Mouse (Mus musculus) gastrocnemius, postnatal 14 days (tissue): ENCODE results near the gene Zpr1. TPM values are rescaled to one million over a fixed set of nuclear protein-coding genes. Genes with fewer than 3 reads are reported as not detected.
"Not testable (repeated sequence)": the region's sequence is repeated elsewhere in the genome, so short reads cannot be mapped to it uniquely, and the experiment has no call there.

Experiments
- DNase-seq: peaks from one replicate; pipeline ENCODE4 v3.0.0; 2021; ENCODE audit warnings: mixed read lengths
- intact Hi-C: fragments of 180-260 bp; cut with DNase I; formaldehyde crosslinking; loops from one replicate; pipeline ENCODE4 v1.15.1; 2025; ENCODE audit warnings: low total_unique reads
- total RNA-seq, 2 experiments: library from RNA; stranded (reverse); gene quantifications; 2 replicates each; pipeline ENCODE4 v1.2.3; 2021

Zpr1 gene
- total RNA-seq, 2 experiments from 2014 or later: 17.4 to 18.1 TPM

- intact Hi-C loops: no loop called here
- no peak for DNase-seq
Observed at GRCm38 (mm10) chr9:46256658-46257385, 16.0 kb upstream of the Zpr1 start.

DNA sequence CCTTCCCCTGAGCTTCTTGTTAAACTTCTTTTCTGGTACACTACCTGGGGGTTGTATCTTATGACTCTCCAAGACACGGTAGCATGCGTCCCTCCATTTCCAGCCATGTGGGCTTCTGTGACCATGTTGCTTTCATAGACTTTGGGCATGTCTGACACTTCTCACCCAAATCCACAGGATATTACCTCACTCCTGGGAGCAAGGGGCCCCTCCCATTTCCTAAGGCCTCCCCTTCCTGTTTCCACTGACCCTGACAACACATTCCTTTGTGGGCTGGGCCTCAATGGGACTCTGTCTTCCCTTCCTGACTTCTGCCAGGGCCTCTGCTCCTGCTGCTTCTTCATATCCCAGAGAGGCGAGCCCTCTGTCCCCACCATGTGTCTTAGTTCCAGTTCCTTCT, 15.3 kb upstream of the Zpr1 start:
- no peak for DNase-seq
- intact Hi-C loops: no loop called here

GRCm38 (mm10) chr9:46259111-46259510, 13.8 kb upstream of the Zpr1 start:
- no peak for DNase-seq
- intact Hi-C loops: no loop called here

- no peak for DNase-seq
- intact Hi-C loops: no loop called here
Observed at GRCm38 (mm10) chr9:46261131-46261530, 11.7 kb upstream of the Zpr1 start.

GRCm38 (mm10) chr9:46268343-46268873, 4.5 kb upstream of the Zpr1 start, which contains the start of gene Apoa5:
TSS of gene Apoa5 (plus strand) at chr9:46268633.
- intact Hi-C loops: no loop called here
- no peak for DNase-seq

DNA sequence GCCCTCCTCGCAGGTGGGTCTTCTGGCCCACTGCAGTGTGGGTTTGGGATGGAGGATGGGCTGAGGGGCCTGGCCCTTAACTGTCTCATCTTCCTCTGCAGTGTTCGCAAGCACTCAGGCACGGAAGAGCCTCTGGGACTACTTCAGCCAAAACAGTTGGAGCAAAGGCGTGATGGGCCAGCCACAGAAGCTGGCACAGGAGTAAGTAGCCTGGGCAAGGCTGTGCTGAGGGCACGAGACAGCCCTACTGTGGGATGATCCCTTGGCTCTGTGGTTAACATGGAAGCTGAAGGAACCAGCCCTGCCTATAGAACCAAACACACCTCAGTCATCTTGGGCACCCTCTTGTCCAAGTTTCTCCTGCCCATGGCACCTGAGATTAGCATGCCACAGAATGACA, 3.7 kb upstream of the Zpr1 start:
- no peak for DNase-seq
- intact Hi-C loops: no loop called here

- no peak for DNase-seq
- intact Hi-C loops: no loop called here
Observed at GRCm38 (mm10) chr9:46270782-46271181, 2.1 kb upstream of the Zpr1 start.

DNA sequence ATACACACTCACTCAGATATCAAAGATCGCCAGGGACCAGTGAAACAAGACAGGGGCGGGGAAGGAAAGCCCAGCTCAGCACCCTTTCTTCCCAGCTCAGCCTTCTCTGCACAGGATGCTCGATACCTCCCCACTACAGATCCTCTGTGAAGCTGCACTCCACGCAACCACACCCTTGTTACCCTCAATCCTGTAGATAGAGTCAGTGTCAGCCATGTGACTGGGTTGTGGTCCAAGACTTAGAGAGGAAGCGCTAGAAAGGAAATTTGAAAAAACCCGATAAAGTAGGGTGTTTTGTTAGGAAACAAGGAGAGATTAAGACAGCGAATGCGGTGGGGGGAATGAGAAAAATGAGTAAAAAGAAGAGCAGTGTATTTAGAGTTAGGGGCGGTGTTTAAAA, 794 bp upstream of the Zpr1 start:
- DNase-seq: no peak
- intact Hi-C loops: no loop called here

- intact Hi-C loops: no loop called here
- DNase-seq: no peak
Observed at GRCm38 (mm10) chr9:46274494-46274893, 1.6 kb downstream of the Zpr1 start.

GRCm38 (mm10) chr9:46282631-46283436, 10.0 kb downstream of the Zpr1 start, which contains the start of gene Bud13:
TSS of gene Bud13 (plus strand) at chr9:46283008.
- intact Hi-C loops: no loop called here
- peak; percentile 92 for DNase-seq

DNA sequence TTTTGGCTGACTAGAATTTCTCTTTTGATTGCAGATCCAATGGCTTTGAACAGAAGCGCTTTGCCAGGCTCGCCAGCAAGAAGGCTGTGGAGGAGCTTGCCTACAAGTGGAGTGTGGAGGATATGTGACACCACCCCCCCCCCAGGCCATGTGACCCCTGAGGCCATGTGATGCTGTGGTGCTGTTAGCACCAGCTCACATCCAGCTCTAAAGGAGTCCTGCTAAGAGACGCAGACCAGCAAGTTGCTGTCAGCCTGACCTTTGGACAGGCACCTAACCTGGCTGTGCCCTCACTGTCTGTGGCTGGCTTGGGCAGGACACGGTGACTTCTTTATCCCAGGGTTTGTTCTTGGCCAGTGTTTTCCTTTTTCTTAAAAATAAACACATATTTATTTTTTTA, 25.5 kb downstream of the Zpr1 start:
- no peak for DNase-seq
- intact Hi-C loops: no loop called here

- intact Hi-C loops: no loop called here
- DNase-seq: no peak
Observed at GRCm38 (mm10) chr9:46302142-46302541, 29.3 kb downstream of the Zpr1 start.

DNA sequence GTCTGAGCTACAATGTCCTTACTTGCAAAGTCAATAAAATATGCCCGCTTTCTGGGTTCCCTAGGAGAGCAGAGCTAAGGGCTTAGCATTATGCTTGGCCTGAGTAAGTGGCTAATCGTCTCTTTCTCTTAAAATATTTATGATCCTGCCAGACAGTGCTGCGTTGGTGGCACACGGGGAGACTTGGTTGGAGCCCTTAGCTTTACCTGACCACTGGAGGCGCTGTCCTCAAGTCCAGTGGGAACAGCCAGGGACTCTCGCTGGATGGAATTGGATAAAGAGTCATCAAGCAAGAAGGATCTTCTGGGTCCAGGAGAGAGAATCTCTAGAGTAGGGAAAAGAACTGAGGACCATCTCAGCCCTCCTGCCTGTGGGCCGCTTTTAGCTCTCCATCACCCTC, 36.3 kb downstream of the Zpr1 start:
- intact Hi-C loops: no loop called here
- no peak for DNase-seq

- peak; percentile 65 for DNase-seq
- intact Hi-C loops: no loop called here
Observed at GRCm38 (mm10) chr9:46314507-46314906, 41.6 kb downstream of the Zpr1 start.

DNA sequence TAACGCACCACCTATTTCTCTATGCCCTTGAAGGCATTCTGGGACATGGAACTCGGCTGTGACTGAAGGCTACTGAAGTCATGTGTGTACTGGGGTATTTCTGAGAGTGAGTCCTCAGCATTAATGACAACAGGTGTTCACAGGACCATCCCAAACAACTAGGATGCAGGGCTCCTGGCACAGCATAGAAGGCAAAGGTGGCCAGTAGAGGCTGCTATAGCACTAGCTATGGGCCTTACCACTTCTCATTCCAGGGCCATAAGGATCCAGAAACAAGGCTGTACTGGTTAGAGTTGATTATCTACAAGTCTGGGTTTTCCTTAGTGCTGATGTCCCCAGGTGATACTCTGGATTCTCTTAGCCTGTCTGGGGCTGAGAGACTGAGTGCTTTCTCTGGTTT, 42.1 kb downstream of the Zpr1 start:
- no peak for DNase-seq
- intact Hi-C loops: no loop called here

DNA sequence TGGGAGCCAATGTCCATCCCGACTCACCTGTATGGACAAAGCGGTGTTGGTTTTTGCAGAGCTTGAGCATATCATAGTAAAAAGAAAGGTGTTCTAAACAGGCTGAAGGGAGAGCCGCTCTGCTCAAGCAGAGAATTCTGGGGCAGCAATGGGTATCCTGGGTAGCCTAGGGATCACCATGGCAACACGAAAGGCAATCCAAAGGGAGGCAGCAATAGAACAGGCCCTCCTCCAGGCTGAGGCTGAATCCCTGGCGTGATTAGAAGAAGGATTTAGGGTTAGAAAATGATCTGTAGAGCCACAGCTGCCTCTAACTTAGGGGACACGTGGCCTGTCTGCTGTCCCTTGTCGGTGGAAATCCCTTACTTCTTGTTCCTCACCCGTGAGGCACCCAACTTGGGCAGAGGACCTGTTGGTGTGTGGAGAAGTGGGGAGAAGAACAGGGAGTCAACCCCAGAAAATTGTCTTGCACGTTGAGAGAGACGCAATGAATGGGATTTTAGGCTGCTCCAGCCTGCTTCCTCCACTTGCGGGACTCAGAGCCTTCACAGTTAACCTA, 43.0 kb downstream of the Zpr1 start:
- no peak for DNase-seq
- intact Hi-C loops: no loop called here

DNA sequence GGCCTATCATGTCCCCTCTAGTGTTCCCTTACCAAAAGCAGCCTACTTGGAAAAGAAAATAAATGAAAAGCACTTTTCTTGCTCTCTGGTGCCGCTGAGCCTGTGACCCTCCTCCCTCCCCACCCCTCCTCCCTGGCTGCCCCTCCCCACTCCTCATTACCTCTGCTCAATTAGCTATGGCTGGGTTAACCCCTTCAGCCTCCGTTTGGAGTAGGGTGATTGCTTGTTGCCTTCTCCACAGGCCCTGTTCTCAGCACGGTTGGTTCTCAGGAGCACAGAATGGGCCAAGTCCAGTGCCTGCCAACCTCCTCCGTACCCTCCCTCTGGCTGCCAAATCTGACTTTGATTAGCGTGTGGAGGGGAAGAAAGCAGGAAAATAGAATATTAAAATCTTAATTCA, 43.5 kb downstream of the Zpr1 start:
- DNase-seq: no peak
- intact Hi-C loops: no loop called here

DNA sequence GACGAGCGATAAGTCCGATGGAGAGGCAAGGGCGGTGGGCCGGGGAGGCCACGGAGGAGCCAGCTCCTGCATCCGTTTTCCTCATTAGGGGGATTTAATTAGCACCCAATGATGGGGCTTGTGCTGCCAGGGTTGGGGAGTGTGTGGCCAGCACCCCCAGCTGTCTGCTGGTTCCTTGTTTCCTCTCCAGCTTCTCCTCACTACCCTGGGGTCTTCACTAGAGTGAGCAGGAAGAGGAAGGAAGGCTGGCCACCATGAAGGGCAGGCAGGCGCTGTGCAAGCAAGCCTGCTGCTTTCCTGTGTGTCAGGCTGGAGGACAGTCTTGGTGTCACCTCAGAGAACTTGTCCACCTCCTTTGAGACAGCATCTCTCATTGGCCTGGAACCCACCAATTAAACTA, 44.0 kb downstream of the Zpr1 start:
- intact Hi-C loops: no loop called here
- DNase-seq: no peak

DNA sequence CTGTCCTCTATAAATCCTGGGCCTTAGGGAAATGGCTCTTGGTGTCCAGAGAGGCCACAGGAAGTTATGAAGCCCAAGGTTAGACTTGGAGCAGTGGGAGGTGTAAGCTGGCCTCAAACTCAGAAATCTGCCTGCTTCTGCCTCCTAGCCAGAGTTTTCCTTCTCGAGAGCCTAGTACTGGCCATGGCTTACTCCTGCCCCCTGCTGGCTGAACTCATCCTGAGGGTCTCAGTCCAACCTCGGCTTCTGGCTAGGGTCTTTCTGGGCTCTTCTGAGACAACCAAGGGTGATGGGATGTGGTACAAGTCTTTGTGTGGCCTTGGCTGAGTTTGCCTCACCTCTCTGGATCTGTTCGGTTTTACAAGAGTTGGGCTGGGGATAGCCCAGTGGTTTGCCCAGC, 45.1 kb downstream of the Zpr1 start:
- no peak for DNase-seq
- intact Hi-C loops: no loop called here

DNA sequence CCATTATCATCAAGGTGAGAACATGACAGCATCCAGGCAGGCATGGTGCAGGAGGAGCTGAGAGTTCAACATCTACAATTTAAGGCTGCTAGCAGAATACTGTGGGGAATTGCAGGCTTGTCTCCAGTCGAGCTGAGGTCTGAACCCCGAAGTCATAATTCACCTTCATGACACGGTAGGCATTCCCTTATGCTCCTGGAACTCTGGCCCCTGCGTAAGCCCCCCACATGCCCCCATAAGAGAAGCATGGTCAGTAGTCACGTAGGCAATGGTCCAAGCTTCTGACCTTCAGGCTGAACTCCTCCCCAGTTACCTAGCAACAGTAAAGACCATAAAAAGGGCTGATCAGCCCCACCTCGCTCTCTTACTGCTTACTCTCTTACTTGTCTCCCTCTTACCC, 47.0 kb downstream of the Zpr1 start, which contains the start of gene 4931429L15Rik:
TSS of gene 4931429L15Rik (minus strand) at position 101 of the 400 bp plus-strand sequence.
- intact Hi-C loops: not testable (repeated sequence)

More for the DNA sequence above, 47.0 kb downstream of the Zpr1 start, which contains the start of gene 4931429L15Rik:
- DNase-seq: not testable (repeated sequence)
